Mouse (Mus musculus) kidney, adult 2 months (tissue): Measurements from ENCODE around the gene Gm10300.

Experiments
- CTCF ChIP-seq: fragments of 200-500 bp; conservative IDR thresholded peaks from 2 replicates; pipeline ENCODE4 v1.5.1; 2011; ENCODE audit warnings: low read depth, mild to moderate bottlenecking, control low read depth, low read length, moderate library complexity, mixed read lengths; ENCODE audit not compliant: insufficient read depth, insufficient read length
- POLR2A ChIP-seq: fragments of 200-500 bp; IDR thresholded peaks from one replicate; pipeline ENCODE4 v1.6.1; 2011; ENCODE audit warnings: low read depth, low read length, control low read depth

- TF ChIP-seq CTCF (peak; percentile 35), POLR2A (no peak)
Observed at GRCm38 (mm10) chr4:132072946-132073345, 1.6 kb upstream of the Gm10300 start.
